Mouse (Mus musculus) hindbrain, postnatal 0 days (tissue): ENCODE results near the gene Wdr76. TPM values are rescaled to one million over a fixed set of nuclear protein-coding genes. Genes with fewer than 3 reads are reported as not detected.
"Not testable (repeated sequence)": the region's sequence is repeated elsewhere in the genome, so short reads cannot be mapped to it uniquely, and the experiment has no call there.

Experiments
- ATAC-seq: fragments of 200-750 bp; cut with Nextera tagmentation; 2 replicates; pipeline ENCODE4 v1.8.0; 2017; ENCODE audit warnings: mild to moderate bottlenecking, moderate TSS enrichment, moderate library complexity
- DNase-seq: peaks from one replicate; pipeline ENCODE4 v3.0.0-alpha.2; 2015; ENCODE audit warnings: low spot score
- H3K27ac ChIP-seq: fragments of 300-500 bp; sonication (generic); 2 replicates; pipeline ENCODE4 v1.5.1; 2014; ENCODE audit warnings: mild to moderate bottlenecking
- H3K27me3 ChIP-seq: fragments of 300-500 bp; sonication (generic); 2 replicates; pipeline ENCODE4 v1.6.1; 2014; ENCODE audit warnings: low read length, mixed read lengths; ENCODE audit not compliant: insufficient read depth
- H3K36me3 ChIP-seq: fragments of 300-500 bp; sonication (generic); 2 replicates; pipeline ENCODE4 v1.6.1; 2014; ENCODE audit warnings: low read length, mixed read lengths; ENCODE audit not compliant: insufficient read depth
- H3K4me1 ChIP-seq: fragments of 300-500 bp; sonication (generic); 2 replicates; pipeline ENCODE4 v1.6.1; 2014; ENCODE audit warnings: antibody characterized with exemption, low read length, mixed read lengths; ENCODE audit not compliant: insufficient read depth
- H3K4me2 ChIP-seq: fragments of 300-500 bp; sonication (generic); 2 replicates; pipeline ENCODE4 v1.6.1; 2014; ENCODE audit warnings: low read depth, mild to moderate bottlenecking, low read length, moderate library complexity, mixed read lengths
- H3K4me3 ChIP-seq: fragments of 300-500 bp; sonication (generic); 2 replicates; pipeline ENCODE4 v1.5.1; 2014; ENCODE audit warnings: low read length
- H3K9ac ChIP-seq: fragments of 300-500 bp; sonication (generic); replicated peaks from 2 replicates; pipeline ENCODE4 v1.6.1; 2014; ENCODE audit warnings: mild to moderate bottlenecking, low read length, moderate library complexity, mixed read lengths
- H3K9me3 ChIP-seq: fragments of 300-500 bp; sonication (generic); 2 replicates; pipeline ENCODE4 v1.6.1; 2016; ENCODE audit warnings: low read length, mixed read lengths
- CTCF ChIP-seq: IDR thresholded peaks from 2 replicates; pipeline ENCODE4 v1.5.1; 2016; ENCODE audit warnings: antibody characterized with exemption, control low read depth, low read depth
- WGBS: fragments of 180-500 bp; shearing (Covaris S2); extraction: QIAGEN DNeasy Blood & Tissue Kit; methylation state at CpG from one replicate; pipeline ENCODE4 v1.1.7; 2014; 5-methylcytosine and 5-hydroxymethylcytosine counted together
- polyA plus RNA-seq: library from polyadenylated mRNA; unstranded; fragments of >200 nt; fragmentation: Nextera tagmentation; extraction: Ambion mirVana; gene quantifications from 2 replicates; pipeline ENCODE4 v1.2.1, GENCODE M21; 2015
- total RNA-seq: library from RNA; depleted of rRNA; stranded (reverse); fragments of >200 nt; gene quantifications from 2 replicates; pipeline ENCODE4 v1.2.3, GENCODE M21; 2014

The Wdr76 gene
- total and polyA plus RNA-seq, 2 experiments from 2014 or later, result 2.4 to 5.3 TPM

DNA sequence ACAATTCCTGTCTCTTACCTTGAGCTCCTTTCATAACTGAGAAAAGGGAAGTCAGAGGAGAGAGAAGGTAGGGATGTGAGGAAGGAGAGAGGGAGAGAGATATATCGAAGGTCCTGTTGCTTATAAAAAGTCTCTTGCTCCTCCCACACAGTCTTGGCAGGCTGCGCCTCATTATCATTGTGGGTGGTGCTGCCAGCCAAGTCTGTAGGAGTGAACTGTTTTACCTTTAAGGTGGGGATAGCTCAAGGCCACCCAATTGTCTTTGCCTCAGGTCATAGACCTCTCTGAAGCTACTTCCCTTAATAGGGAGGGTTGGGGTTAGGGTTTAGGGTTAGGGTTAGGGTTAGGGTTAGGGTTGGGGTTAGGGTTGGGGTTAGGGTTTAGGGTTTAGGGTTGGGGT, 15.5 kb downstream of the Wdr76 start:
- H3K27ac ChIP-seq, result no peak overlapping the region
- no peaks in the 10 kb centered on the region for H3K9me3 ChIP-seq
- 87% methylated on average over 2 of the region's 2 CpGs for WGBS
- TF ChIP-seq CTCF, result no peak
- H3K4me1 ChIP-seq, result no peaks in the 10 kb centered on the region
- ATAC-seq (no peak), DNase-seq (no peak)
- H3K27me3 ChIP-seq, result no peaks in the 10 kb centered on the region
- H3K9ac ChIP-seq, result no peak overlapping the region
- no peaks in the 10 kb centered on the region for H3K36me3 ChIP-seq
- H3K4me3 ChIP-seq, result no peak overlapping the region
- no peak overlapping the region for H3K4me2 ChIP-seq

DNA sequence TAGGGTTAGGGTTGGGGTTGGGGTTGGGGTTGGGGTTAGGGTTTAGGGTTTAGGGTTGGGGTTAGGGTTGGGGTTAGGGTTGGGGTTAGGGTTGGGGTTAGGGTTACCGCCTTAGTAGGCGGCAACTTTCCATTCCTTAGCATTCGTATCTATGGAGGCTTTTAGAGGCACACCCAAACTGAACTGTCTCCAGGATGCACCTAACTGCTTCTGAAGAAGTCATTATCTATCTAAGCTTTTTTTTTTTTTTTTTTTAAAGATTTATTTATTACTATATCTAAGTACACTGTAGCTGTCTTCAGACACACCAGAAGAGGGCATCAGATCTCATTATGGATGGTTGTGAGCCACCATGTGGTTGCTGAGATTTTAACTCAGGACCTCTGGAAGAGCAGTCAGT, 16.3 kb downstream of the Wdr76 start:
- DNase-seq, ATAC-seq, H3K27ac ChIP-seq, H3K4me1 ChIP-seq, H3K9ac ChIP-seq, H3K27me3 ChIP-seq, H3K9me3 ChIP-seq, H3K36me3 ChIP-seq, H3K4me3 ChIP-seq, H3K4me2 ChIP-seq: not testable (repeated sequence)
- WGBS, result 97% methylated on average over 3 of the region's 3 CpGs

DNA sequence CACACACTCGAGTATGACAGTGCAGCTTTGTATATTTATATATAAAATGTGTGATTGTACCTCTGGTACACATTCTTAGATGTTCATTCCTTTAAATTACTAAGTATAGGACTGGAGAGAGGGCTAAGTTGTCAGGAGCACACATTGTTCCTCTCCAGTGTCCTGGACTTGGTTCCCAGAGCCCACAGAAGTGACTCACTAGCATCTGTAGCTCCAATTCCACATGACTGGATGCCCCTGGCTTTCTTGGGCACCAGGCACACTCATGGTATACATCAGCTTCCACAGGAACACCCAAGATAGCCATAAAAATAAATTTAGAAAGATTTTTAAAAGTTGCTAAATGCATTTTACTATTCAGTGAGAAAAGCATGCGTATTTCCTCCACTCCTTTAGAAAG, 18.5 kb downstream of the Wdr76 start:
- H3K9me3 ChIP-seq, result no peaks in the 10 kb centered on the region
- no peak for TF ChIP-seq CTCF
- DNase-seq (no peak), ATAC-seq (no peak)
- no peaks in the 10 kb centered on the region for H3K36me3 ChIP-seq
- no peak overlapping the region for H3K4me2 ChIP-seq
- H3K4me1 ChIP-seq, result no peaks in the 10 kb centered on the region
- H3K4me3 ChIP-seq, result no peak overlapping the region
- no peak overlapping the region for H3K27ac ChIP-seq
- H3K9ac ChIP-seq, result no peak overlapping the region
- H3K27me3 ChIP-seq, result no peaks in the 10 kb centered on the region
- WGBS, result 91% methylated on average over 2 of the region's 2 CpGs

DNA sequence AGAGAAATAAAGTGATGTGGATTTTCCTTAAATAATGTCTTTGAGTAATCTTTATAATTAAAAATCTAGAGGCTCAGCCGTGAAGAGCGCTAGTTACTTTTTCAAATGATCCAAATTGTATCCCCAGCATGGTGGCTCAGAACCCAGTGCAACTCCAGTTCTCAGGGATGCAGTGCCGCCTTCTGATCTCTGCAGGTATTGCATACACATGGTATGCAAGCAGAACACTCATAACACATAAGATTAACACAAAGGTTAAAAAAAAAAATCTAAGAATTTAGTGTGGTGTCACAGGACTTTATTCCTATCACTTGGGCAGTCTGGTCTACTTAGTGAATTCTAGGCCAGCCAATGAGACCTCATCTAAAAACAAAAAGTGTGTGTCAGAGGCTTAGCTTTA, 38.3 kb downstream of the Wdr76 start:
- ATAC-seq (no peak), DNase-seq (no peak)
- Histone ChIP-seq H3K9me3 (no peaks in the 10 kb centered on the region), H3K4me2 (no peak overlapping the region), H3K4me3 (no peak overlapping the region), H3K4me1 (no peaks in the 10 kb centered on the region), H3K36me3 (peaks cover 13% of the 10 kb centered on the region), H3K27ac (no peak overlapping the region), H3K27me3 (no peaks in the 10 kb centered on the region), H3K9ac (no peak overlapping the region)
- TF ChIP-seq CTCF, result no peak; the same call in 1 of the 2 replicates
- 87% methylated on average over 3 of the region's 3 CpGs for WGBS

DNA sequence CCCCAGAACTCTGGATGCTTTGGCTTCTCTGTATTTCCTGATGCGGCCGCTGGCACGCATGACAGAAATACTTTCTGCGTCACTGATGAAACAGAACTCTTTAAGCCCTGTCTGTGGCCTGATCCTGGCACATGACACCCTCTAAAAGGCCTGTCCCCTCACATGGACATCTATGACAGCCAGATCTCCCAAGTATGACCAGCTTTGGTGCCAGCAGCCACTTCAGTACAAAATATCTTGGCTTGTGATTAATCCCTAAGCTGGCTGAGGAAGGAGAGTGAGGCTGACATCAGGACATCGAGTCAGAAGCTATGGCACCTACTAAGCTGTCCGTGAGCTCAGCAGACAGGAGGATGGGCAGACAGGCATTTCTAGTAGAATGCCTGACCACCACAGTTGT, 43.1 kb downstream of the Wdr76 start:
- ATAC-seq (no peak), DNase-seq (no peak)
- Histone ChIP-seq H3K9ac (no peak overlapping the region), H3K27ac (no peak overlapping the region), H3K27me3 (no peaks in the 10 kb centered on the region), H3K4me2 (no peak overlapping the region), H3K4me1 (no peaks in the 10 kb centered on the region), H3K4me3 (no peak overlapping the region), H3K36me3 (peaks cover 13% of the 10 kb centered on the region), H3K9me3 (no peaks in the 10 kb centered on the region)
- 91% methylated on average over 6 of the region's 6 CpGs for WGBS
- TF ChIP-seq CTCF, result no peak

DNA sequence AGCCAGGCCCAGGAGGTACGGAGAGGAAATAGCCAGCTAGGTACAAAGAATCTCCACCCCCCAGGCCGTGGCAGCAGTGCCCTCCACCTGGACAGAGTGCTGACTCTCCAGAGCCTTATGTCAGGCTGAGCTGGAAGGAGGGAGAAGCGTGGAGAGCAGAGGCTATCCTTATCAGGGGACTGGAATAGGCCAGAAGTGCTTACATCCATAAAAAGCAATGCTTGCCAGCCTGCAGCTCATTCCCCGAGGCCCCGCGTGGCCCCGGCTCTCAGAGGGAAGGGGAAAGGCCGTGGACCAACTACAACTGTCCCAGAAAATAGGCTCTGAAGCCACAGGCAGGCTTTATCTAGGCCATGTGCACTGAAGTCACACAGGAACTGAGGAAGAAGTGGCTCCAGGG, 44.7 kb downstream of the Wdr76 start:
- Histone ChIP-seq H3K27me3 (no peaks in the 10 kb centered on the region), H3K4me2 (no peak overlapping the region), H3K36me3 (peaks cover 13% of the 10 kb centered on the region), H3K9me3 (no peaks in the 10 kb centered on the region), H3K4me3 (no peak overlapping the region), H3K9ac (no peak overlapping the region), H3K4me1 (no peaks in the 10 kb centered on the region), H3K27ac (no peak overlapping the region)
- no peak for TF ChIP-seq CTCF
- WGBS, result 82% methylated on average over 8 of the region's 8 CpGs
- no peak for ATAC-seq
- no peak for DNase-seq

DNA sequence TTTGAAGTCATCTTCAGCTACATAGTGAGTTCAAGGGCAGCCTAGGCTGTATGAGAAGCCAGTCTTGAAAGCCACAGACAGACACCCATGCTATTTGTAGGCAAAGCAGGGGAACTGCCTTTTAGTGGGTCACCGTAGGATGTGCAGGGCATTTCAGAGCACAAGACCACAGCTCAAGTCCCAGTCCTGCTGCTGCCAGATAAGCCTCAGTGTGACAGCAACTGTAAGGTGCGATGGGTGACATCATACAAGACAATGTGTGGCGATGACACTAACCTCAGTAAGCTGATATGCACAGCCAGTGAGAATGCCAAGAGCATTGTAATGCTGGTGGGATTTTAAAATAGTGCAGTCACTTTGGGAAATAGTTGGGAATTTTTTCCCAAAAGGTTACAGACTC, 56.6 kb downstream of the Wdr76 start:
- WGBS, result 87% methylated on average over 3 of the region's 3 CpGs
- TF ChIP-seq CTCF, result no peak
- Histone ChIP-seq H3K4me2 (no peak overlapping the region), H3K27ac (no peak overlapping the region), H3K36me3 (no peaks in the 10 kb centered on the region; the same call in 1 of the 2 replicates), H3K27me3 (no peaks in the 10 kb centered on the region), H3K4me1 (no peaks in the 10 kb centered on the region), H3K4me3 (no peak overlapping the region), H3K9me3 (no peaks in the 10 kb centered on the region), H3K9ac (no peak overlapping the region)
- DNase-seq, result no peak
- no peak for ATAC-seq
